Mouse (Mus musculus) bone marrow macrophage, adult 2 months (primary cell): ENCODE measurements around the gene Sbno2.

Source experiments
- CTCF ChIP-seq: IDR thresholded peaks from 2 replicates; pipeline ENCODE4 v1.5.1; 2012; ENCODE audit warnings: low read depth, mild to moderate bottlenecking, low read length, moderate library complexity
- POLR2A ChIP-seq: IDR thresholded peaks from 2 replicates; pipeline ENCODE4 v1.6.1; 2012; ENCODE audit warnings: mild to moderate bottlenecking, low read depth, low read length, borderline replicate concordance

DNA sequence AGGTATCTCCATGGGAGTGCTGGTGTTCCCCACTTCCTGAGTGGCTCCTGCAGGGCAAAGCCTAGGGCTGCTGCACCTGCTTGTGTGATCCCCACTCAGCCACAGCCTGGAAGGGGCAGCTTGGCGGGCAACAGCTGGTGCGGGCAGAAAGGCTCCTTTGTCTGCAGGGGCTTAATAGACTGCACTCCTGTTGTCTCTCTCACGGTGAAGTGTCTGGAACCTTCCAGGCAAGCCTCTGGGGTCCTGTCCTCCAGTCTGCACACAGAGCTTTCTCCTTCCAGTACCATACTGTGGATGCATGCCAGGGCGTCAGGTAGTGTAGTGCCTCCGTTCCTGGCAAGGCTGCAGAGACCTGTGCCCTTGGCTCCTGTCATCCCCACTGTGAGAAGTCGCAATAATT is 13.2 kb upstream of the Sbno2 start:
- TF ChIP-seq CTCF: no peak
- TF ChIP-seq POLR2A: no peak
